Mouse (Mus musculus) mouse embryonic stem cell (cell line): Measurements from ENCODE around the gene Med9.

Experiments used
- in situ Hi-C, 2 experiments: fragments of 300-500 bp; cut with MboI; formaldehyde crosslinking; loops; 1 replicate in 1 of 2; 3 replicates in 1 of 2; pipeline ENCODE4 v1.14.3; 2019 to 2020; ENCODE audit warnings: low sequenced_read_pairs in 2 of 2, low pct_unique_long_range_greater_than_20kb in 1 of 2, mixed read lengths in 1 of 2; ENCODE audit not compliant: unreplicated experiment in 1 of 2

Med9 gene

DNA sequence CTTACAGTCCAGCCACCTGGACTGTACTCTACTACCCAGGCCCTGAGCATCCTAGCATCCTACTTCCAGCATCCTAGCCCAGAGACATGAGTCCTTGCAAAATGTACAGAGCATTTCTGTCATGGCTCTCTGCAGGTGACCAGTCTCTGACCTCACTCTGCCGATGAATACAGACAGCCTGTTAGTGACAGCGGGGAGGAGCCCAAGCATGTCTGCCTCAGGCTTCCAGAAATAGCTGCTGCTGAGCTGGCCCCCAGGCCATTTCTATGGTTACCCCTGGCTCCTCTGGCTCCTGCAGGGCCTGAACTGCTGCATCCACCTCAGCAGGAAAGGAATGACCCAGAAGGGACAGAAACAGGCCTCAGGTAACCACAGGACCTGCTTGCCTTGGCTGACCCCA is 23.7 kb downstream of the Med9 start:
- in situ Hi-C loops = loop anchor here in 1 of 2 experiments (5.0 kb wide), 1 partner anchor 61 kb away; no protein-coding TSS in a partner anchor

DNA sequence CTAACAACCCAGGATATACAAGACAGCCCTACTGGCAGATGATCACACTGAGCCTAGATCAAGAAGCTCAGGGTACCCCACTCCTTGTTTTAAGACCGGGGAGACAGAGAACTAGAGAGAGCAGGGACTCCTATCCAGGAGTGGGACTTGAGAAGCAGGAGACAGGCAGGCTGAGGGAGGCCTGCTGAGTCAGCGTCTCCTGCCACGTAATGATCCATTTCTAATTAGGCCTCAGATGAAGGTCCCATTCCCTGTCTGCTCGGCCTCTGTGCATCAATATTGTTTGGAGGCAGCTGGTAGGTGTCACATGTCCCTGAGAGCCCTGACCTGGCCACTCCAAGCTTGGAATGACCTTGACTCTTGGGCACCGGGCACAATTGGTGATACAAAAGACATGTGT is 25.4 kb downstream of the Med9 start:
- in situ Hi-C loops = loop anchor here in 1 of 2 experiments (5.0 kb wide), 1 partner anchor 59 kb away; no protein-coding TSS in a partner anchor

- in situ Hi-C loops = no loop called here
Measured at GRCm38 (mm10) chr11:59975241-59975640, 27.2 kb downstream of the Med9 start.

- in situ Hi-C loops = no loop called here
Measured at GRCm38 (mm10) chr11:59977831-59978230, 29.8 kb downstream of the Med9 start.

- in situ Hi-C loops = no loop called here
Measured at GRCm38 (mm10) chr11:59989406-59989805, 41.4 kb downstream of the Med9 start.

DNA sequence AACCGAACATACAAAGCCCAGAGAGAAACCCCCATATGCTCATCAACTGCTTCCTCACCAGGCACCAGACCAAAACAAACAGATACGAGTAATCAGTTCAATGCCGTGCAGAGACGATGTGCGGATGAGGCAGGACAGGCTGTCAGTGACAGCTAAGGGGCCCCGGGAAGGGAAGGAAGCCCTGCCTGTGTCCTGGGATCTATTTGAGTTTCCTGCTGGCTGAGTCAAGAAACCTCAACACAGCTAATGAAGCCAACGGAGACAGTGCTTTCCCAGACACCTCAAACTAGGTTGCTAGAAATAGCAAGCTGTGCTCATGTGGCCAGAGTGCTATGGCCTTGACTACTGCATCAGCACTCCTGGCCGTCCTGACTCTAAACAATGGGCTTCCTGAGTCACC is 43.4 kb downstream of the Med9 start:
- in situ Hi-C loops = no loop called here

DNA sequence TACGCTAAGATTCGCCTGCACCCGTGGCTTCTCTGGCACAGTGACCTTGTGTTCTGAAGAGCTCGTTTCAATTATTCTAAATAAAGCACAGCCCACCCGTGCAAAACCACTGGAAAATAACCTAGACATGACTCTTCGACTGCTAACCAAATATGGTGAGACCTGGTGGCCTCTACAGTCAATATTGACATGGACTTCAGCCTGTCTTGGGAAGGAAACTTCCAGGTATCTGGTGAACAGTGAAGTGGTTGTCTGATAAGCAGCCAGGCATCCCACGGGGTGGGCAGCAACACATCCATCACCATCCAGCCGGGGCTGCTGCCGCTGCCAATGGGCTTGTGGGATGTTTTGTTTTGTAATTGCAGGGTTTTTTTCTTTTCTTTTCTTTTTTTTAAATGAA is 46.3 kb downstream of the Med9 start:
- in situ Hi-C loops = no loop called here

GRCm38 (mm10) chr11:60001231-60001980 is 53.4 kb downstream of the Med9 start:
- in situ Hi-C loops = no loop called here

- in situ Hi-C loops = no loop called here
Measured at GRCm38 (mm10) chr11:60003811-60004210, 55.8 kb downstream of the Med9 start.

DNA sequence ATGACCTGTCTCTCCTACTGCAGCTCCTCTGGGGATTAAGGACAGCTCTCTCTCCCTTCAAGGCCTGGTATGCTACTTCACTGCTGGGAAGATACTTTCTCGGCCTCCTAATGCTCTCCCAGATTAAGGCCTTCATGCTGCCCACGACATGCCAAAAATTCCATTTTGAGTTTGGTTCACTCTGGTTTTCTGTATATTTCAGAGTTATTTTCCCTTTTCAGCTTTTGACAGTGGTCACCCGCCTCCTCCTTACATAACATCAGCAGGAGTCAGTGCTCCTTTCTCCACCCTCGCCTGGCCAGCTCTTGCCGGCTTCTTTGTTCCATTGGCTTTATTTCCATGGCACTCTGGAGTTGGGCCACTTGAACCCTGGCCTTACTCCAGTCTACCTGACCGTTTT is 56.7 kb downstream of the Med9 start:
- in situ Hi-C loops = no loop called here

- in situ Hi-C loops = no loop called here
Measured at GRCm38 (mm10) chr11:60005866-60006265, 57.9 kb downstream of the Med9 start.

- in situ Hi-C loops = no loop called here
Measured at GRCm38 (mm10) chr11:60009451-60009850, 61.4 kb downstream of the Med9 start.

DNA sequence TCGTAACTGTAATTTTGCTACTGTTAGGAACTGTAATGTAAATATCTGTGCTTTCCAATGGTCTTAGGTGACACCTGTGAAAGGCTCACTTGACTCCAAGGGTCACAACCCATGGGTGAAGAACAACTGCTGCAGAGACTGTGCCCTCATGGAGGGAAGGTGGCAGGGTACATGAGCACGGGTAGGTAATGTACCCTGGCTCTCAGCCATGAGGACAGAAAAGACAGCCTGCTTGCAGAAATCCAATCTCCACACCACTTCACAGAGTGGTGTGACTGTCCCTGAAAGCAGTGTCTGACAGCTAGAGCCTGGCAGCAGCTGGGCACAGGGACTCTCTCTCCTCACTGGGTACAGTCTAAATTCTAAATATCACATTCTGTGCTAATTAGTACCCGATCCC is 63.5 kb downstream of the Med9 start:
- in situ Hi-C loops = no loop called here
